Comparison of ENCODE assay signal across 11 mouse cellular contexts in the genomic region with DNA sequence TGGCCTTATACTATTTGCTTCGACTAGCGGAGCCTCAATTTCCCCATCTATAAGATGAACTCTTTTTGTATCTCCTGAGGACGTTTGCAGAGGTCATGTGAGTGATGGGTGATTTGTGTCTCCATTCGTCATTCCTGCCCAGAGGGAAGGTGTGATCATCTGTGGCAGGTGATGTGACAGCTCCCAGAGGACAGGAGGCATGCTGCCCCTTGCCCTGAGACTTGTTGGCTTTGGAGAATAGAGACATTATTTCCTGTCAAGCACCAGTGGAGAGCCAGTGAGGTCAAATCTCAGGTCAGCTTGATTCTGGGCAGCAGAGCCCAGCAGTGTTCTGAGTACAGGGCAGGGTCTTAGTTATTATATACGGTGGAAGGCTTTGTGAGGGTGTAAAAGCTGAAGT. TPM values are rescaled to one million over a fixed set of nuclear protein-coding genes. Genes with fewer than 3 reads are reported as not detected.
DNase-seq lines count a peak whose midpoint lies in the region; ATAC-seq and TF ChIP-seq lines count a peak whose summit lies in the region.
"Had no signal": no experiment of that assay in that cellular context is flagged by ENCODE, and none has a peak within 500 bp of the region (broad histone marks: within the 10 kb centered on the region; RNA-seq: fewer than 3 reads in every experiment).

No protein-coding gene starts in this region.

- no peak overlapping the region for H3K4me2 ChIP-seq in forebrain, postnatal 0 days (ENCODE audit: low read depth)
- peak overlapping the region; percentile 98; the same call in 1 of the 2 replicates for H3K4me2 ChIP-seq in kidney, postnatal 0 days (ENCODE audit: low read length)
- no peak overlapping the region for H3K4me2 ChIP-seq in intestine, embryonic 16.5 days (ENCODE audit: low read depth, low read length)
- peak overlapping the region; percentile 99 for H3K4me2 ChIP-seq in neural tube, embryonic 12.5 days (replicated peaks)

- H3K36me3 ChIP-seq in forebrain, embryonic 10.5 days (replicated peaks), result no peaks in the 10 kb centered on the region
- no peaks in the 10 kb centered on the region for H3K36me3 ChIP-seq in forebrain, postnatal 0 days (ENCODE audit: insufficient read depth)
- no peaks in the 10 kb centered on the region for H3K36me3 ChIP-seq in kidney, postnatal 0 days (ENCODE audit: insufficient read depth, low read length)
- H3K36me3 ChIP-seq in intestine, embryonic 16.5 days (ENCODE audit: control insufficient read depth, insufficient read depth, low read length), result no peaks in the 10 kb centered on the region
- H3K36me3 ChIP-seq in neural tube, embryonic 12.5 days, result no peaks in the 10 kb centered on the region

- H3K9ac ChIP-seq in forebrain, postnatal 0 days, result no peak overlapping the region
- no peak overlapping the region for H3K9ac ChIP-seq in kidney, postnatal 0 days (ENCODE audit: low read depth, low read length)
- H3K9ac ChIP-seq in intestine, embryonic 16.5 days (ENCODE audit: low read depth, low read length), result 0 out of 2 replicates have a peak overlapping the region, but pooled peaks have one; percentile 10
- H3K9ac ChIP-seq in neural tube, embryonic 12.5 days, result no peak overlapping the region
- H3K9ac ChIP-seq: liver, embryonic 14.5 days had no signal

- peaks cover 56% of the 10 kb centered on the region for H3K27me3 ChIP-seq in forebrain, embryonic 10.5 days (ENCODE audit: poor library complexity, severe bottlenecking)
- H3K27me3 ChIP-seq in forebrain, postnatal 0 days (ENCODE audit: insufficient read depth, low read length), result 0 out of 2 replicates have a peak, but pooled peaks cover 3% of the 10 kb centered on the region
- H3K27me3 ChIP-seq in kidney, postnatal 0 days (ENCODE audit: insufficient read depth, low read length), result no peaks in the 10 kb centered on the region
- peaks cover 4% of the 10 kb centered on the region; the same call in 1 of the 2 replicates for H3K27me3 ChIP-seq in intestine, embryonic 16.5 days (replicated peaks; ENCODE audit: control insufficient read depth, insufficient read depth, low read length)
- H3K27me3 ChIP-seq in neural tube, embryonic 12.5 days (replicated peaks), result peaks cover 38% of the 10 kb centered on the region

- no peak for TF ChIP-seq CTCF in forebrain, postnatal 0 days (IDR thresholded peaks at IDR 0.05; ENCODE audit: low read depth)
- TF ChIP-seq CTCF in kidney, postnatal 0 days (IDR thresholded peaks at IDR 0.05; ENCODE audit: low read depth), result no peak

- DNase-seq in forebrain, embryonic 10.5 days (ENCODE audit: extremely low spot score, low spot score), result no peak
- DNase-seq in forebrain, postnatal 0 days, result no peak
- DNase-seq in kidney, postnatal 0 days (ENCODE audit: low spot score), result no peak
- DNase-seq in kidney, adult 8-10 months, result no peak
- DNase-seq in thymus, postnatal 36 days, result no peak
- DNase-seq in spleen, adult 12 weeks (ENCODE audit: low spot score), result no peak
- DNase-seq: layer of hippocampus, adult 9-11 months had no signal

- H3K4me1 ChIP-seq in forebrain, embryonic 10.5 days, result peaks cover 26% of the 10 kb centered on the region
- no peaks in the 10 kb centered on the region for H3K4me1 ChIP-seq in forebrain, postnatal 0 days (ENCODE audit: insufficient read depth)
- H3K4me1 ChIP-seq in kidney, postnatal 0 days (replicated peaks; ENCODE audit: insufficient read depth, low read length), result 0 out of 2 replicates have a peak, but pooled peaks cover 11% of the 10 kb centered on the region
- peaks cover 15% of the 10 kb centered on the region for H3K4me1 ChIP-seq in intestine, embryonic 16.5 days (ENCODE audit: control insufficient read depth, insufficient read depth, low read length)
- no peaks in the 10 kb centered on the region; the same call in 1 of the 2 replicates for H3K4me1 ChIP-seq in neural tube, embryonic 12.5 days

- H3K9me3 ChIP-seq in forebrain, embryonic 10.5 days, result no peaks in the 10 kb centered on the region
- H3K9me3 ChIP-seq in forebrain, postnatal 0 days (ENCODE audit: low read length), result no peaks in the 10 kb centered on the region
- H3K9me3 ChIP-seq in kidney, postnatal 0 days (replicated peaks; ENCODE audit: low read length), result no peaks in the 10 kb centered on the region
- H3K9me3 ChIP-seq in intestine, embryonic 16.5 days (ENCODE audit: control insufficient read depth, low read length), result no peaks in the 10 kb centered on the region
- H3K9me3 ChIP-seq in neural tube, embryonic 12.5 days, result peaks cover 4% of the 10 kb centered on the region; the same call in 1 of the 2 replicates

- no peak overlapping the region for H3K27ac ChIP-seq in forebrain, embryonic 10.5 days
- no peak overlapping the region for H3K27ac ChIP-seq in forebrain, postnatal 0 days (ENCODE audit: low read depth, low read length)
- no peak overlapping the region for H3K27ac ChIP-seq in kidney, postnatal 0 days
- H3K27ac ChIP-seq in intestine, embryonic 16.5 days (ENCODE audit: low read length), result no peak overlapping the region
- H3K27ac ChIP-seq in neural tube, embryonic 12.5 days, result no peak overlapping the region
- H3K27ac ChIP-seq: liver, embryonic 14.5 days had no signal

- 48% methylated on average over 5 of the region's 5 CpGs for WGBS in forebrain, embryonic 10.5 days
- WGBS in forebrain, postnatal 0 days, result 46% methylated on average over 5 of the region's 5 CpGs
- 33% methylated on average over 5 of the region's 5 CpGs for WGBS in kidney, postnatal 0 days
- 40% methylated on average over 5 of the region's 5 CpGs for WGBS in intestine, embryonic 16.5 days
- WGBS in neural tube, embryonic 12.5 days, result 43% methylated on average over 5 of the region's 5 CpGs

- no peak for ATAC-seq in forebrain, postnatal 0 days
- no peak for ATAC-seq in kidney, postnatal 0 days (replicated peaks; ENCODE audit: low FRiP score, low read depth)
- no peak for ATAC-seq in intestine, embryonic 16.5 days
- no peak for ATAC-seq in neural tube, embryonic 12.5 days (ENCODE audit: low FRiP score, low read depth)

- H3K4me3 ChIP-seq in forebrain, embryonic 10.5 days, result peak overlapping the region; percentile 69
- no peak overlapping the region for H3K4me3 ChIP-seq in forebrain, postnatal 0 days (ENCODE audit: low read depth, low read length)
- peak overlapping the region; percentile 68; the same call in 1 of the 2 replicates for H3K4me3 ChIP-seq in kidney, postnatal 0 days (replicated peaks; ENCODE audit: low read depth, low read length)
- peak overlapping the region; percentile 72; the same call in 1 of the 2 replicates for H3K4me3 ChIP-seq in intestine, embryonic 16.5 days (ENCODE audit: low read length)
- H3K4me3 ChIP-seq in neural tube, embryonic 12.5 days, result no peak overlapping the region

RNA-seq across cellular contexts. Expression of gene Batf3, which starts 1.5 kb away (rescaled TPM):
- 8.0 and 9.7 TPM in 2 replicates for polyA plus RNA-seq in forebrain, embryonic 10.5 days (2016; fragmentation: Nextera tagmentation; extraction: Ambion mirVana)
- 1.4 and 1.8 TPM in 2 replicates for total RNA-seq in forebrain, postnatal 0 days (2014; rRNA removed)
- polyA plus RNA-seq in forebrain, postnatal 0 days (2015; fragmentation: Nextera tagmentation; extraction: Ambion mirVana), result 1.2 and 1.3 TPM in 2 replicates
- 10.5 and 12.5 TPM in 2 replicates for polyA plus RNA-seq in kidney, postnatal 0 days (2015; fragmentation: Nextera tagmentation; extraction: Ambion mirVana)
- polyA plus RNA-seq in intestine, embryonic 16.5 days (2015; fragmentation: Nextera tagmentation; extraction: Ambion mirVana), result 8.4 and 9.0 TPM in 2 replicates
- 2.8 and 4.2 TPM in 2 replicates for polyA plus RNA-seq in neural tube, embryonic 12.5 days (2016; fragmentation: Nextera tagmentation; extraction: Ambion mirVana)
- total RNA-seq: megakaryocyte-erythroid progenitor cell, adult 5-6 weeks had no signal

RNA-seq across cellular contexts. Expression of gene Nsl1, which starts 36.3 kb away (rescaled TPM):
- 38.2 and 39.0 TPM in 2 replicates for polyA plus RNA-seq in forebrain, embryonic 10.5 days (2016; fragmentation: Nextera tagmentation; extraction: Ambion mirVana)
- total RNA-seq in forebrain, postnatal 0 days (2014; rRNA removed), result 2.1 and 4.7 TPM in 2 replicates
- polyA plus RNA-seq in forebrain, postnatal 0 days (2015; fragmentation: Nextera tagmentation; extraction: Ambion mirVana), result 1.2 and 2.5 TPM in 2 replicates
- polyA plus RNA-seq in kidney, postnatal 0 days (2015; fragmentation: Nextera tagmentation; extraction: Ambion mirVana), result 8.6 and 12.1 TPM in 2 replicates
- polyA plus RNA-seq in intestine, embryonic 16.5 days (2015; fragmentation: Nextera tagmentation; extraction: Ambion mirVana), result 14.0 and 16.2 TPM in 2 replicates
- 14.5 and 15.2 TPM in 2 replicates for polyA plus RNA-seq in neural tube, embryonic 12.5 days (2016; fragmentation: Nextera tagmentation; extraction: Ambion mirVana)

RNA-seq across cellular contexts. Expression of gene Tatdn3, which starts 36.4 kb away (rescaled TPM):
- polyA plus RNA-seq in forebrain, embryonic 10.5 days (2016; fragmentation: Nextera tagmentation; extraction: Ambion mirVana), result 11.6 and 11.9 TPM in 2 replicates
- total RNA-seq in forebrain, postnatal 0 days (2014; rRNA removed), result 23.0 and 24.8 TPM in 2 replicates
- polyA plus RNA-seq in forebrain, postnatal 0 days (2015; fragmentation: Nextera tagmentation; extraction: Ambion mirVana), result 11.9 and 13.2 TPM in 2 replicates
- polyA plus RNA-seq in kidney, postnatal 0 days (2015; fragmentation: Nextera tagmentation; extraction: Ambion mirVana), result 15.6 and 16.1 TPM in 2 replicates
- polyA plus RNA-seq in intestine, embryonic 16.5 days (2015; fragmentation: Nextera tagmentation; extraction: Ambion mirVana), result 13.4 and 13.9 TPM in 2 replicates
- polyA plus RNA-seq in neural tube, embryonic 12.5 days (2016; fragmentation: Nextera tagmentation; extraction: Ambion mirVana), result 13.8 and 14.8 TPM in 2 replicates

Comparison
In these comparisons a context has a peak if more than half of its experiments do, and no peak if none do; other contexts are left out.
1. H3K4me3 ChIP-seq: peak in forebrain, embryonic 10.5 days (single experiment), kidney, postnatal 0 days (single experiment) and intestine, embryonic 16.5 days (single experiment); none in forebrain, postnatal 0 days (single experiment) and neural tube, embryonic 12.5 days (single experiment).
2. H3K4me2 ChIP-seq: peak in kidney, postnatal 0 days (single experiment) and neural tube, embryonic 12.5 days (single experiment); none in forebrain, postnatal 0 days (single experiment) and intestine, embryonic 16.5 days (single experiment).